Mouse (Mus musculus): ENCODE measurements around the gene Fasn.
A peak's percentile ranks its signal among the peaks of the same experiment; 100 is the strongest.

DNA sequence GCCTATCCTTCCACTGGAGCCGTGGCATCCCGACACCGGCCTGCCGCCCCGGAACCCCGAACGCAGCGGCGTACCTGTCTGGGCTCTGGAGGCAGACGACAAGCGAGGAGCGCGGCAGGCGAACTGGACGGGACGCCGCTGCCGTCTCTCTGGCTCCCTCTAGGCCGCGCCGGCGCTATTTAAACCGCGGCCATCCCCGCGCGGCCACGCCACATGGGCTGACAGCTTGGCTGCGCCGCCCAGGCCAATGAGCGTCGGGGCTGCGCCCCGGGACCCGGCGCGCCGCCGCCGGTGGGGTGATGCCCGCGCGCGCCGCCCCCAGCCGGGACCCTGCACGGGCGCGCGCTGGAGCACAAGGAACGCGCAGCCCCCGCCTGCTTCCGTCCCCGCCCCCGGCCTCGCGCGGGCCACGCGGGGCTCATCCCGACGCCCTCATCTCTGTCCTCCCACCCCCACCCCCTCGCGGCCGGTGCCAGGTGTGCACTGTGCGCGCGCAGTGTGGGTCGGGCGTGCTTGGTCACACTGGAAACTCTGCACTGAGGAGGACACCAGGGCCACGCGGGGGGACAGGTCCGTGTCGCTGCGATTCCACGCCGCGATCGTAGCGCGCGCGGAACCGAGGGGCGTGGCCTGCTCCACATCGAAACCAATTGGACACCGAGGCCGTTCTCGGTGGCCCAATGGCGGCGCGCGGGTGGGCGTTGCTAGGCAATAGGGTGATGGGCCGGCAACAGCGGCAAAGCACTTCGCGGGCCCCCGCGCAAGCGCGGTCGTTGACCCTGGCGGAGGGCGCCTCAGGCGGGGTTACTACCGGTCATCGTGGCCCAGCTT, at the start of gene Fasn:
- TF ChIP-seq CTCF (IDR thresholded peaks at IDR 0.05; ENCODE audit: extremely low read depth, insufficient read depth, insufficient read length, insufficient replicate concordance) (peak; percentile 33; the same call in 1 of the 2 replicates), POLR2A (IDR thresholded peaks at IDR 0.05; ENCODE audit: low read depth, low read length) (peak; percentile 98)
